Mouse (Mus musculus) liver, embryonic 15.5 days (tissue): ENCODE measurements around the gene Pclo. TPM values are rescaled to one million over a fixed set of nuclear protein-coding genes. Genes with fewer than 3 reads are reported as not detected.

ENCODE experiments used
- ATAC-seq: fragments of 200-750 bp; cut with Nextera tagmentation; 2 replicates; pipeline ENCODE4 v1.8.0; 2017; ENCODE audit warnings: moderate number of reproducible peaks, mild to moderate bottlenecking, moderate library complexity; ENCODE audit not compliant: insufficient read depth
- H3K27ac ChIP-seq: fragments of 300-500 bp; sonication (generic); replicated peaks from 2 replicates; pipeline ENCODE4 v1.5.1; 2015; ENCODE audit warnings: mild to moderate bottlenecking, inconsistent platforms
- H3K27me3 ChIP-seq: fragments of 300-500 bp; sonication (generic); 2 replicates; pipeline ENCODE4 v1.6.1; 2015; ENCODE audit warnings: mild to moderate bottlenecking, inconsistent platforms
- H3K36me3 ChIP-seq: fragments of 300-500 bp; sonication (generic); replicated peaks from 2 replicates; pipeline ENCODE4 v1.6.1; 2015; ENCODE audit warnings: moderate library complexity, mild to moderate bottlenecking, inconsistent platforms
- H3K4me1 ChIP-seq: fragments of 300-500 bp; sonication (generic); replicated peaks from 2 replicates; pipeline ENCODE4 v1.6.1; 2015; ENCODE audit warnings: inconsistent platforms
- H3K4me2 ChIP-seq: fragments of 300-500 bp; sonication (generic); 2 replicates; pipeline ENCODE4 v1.6.1; 2015; ENCODE audit warnings: moderate library complexity, mild to moderate bottlenecking, inconsistent platforms
- H3K4me3 ChIP-seq: fragments of 300-500 bp; sonication (generic); replicated peaks from 2 replicates; pipeline ENCODE4 v1.5.1; 2015; ENCODE audit warnings: mild to moderate bottlenecking, inconsistent platforms
- H3K9ac ChIP-seq: fragments of 300-500 bp; sonication (generic); 2 replicates; pipeline ENCODE4 v1.6.1; 2015; ENCODE audit warnings: moderate library complexity, mild to moderate bottlenecking, inconsistent platforms
- H3K9me3 ChIP-seq: fragments of 300-500 bp; sonication (generic); replicated peaks from 2 replicates; pipeline ENCODE4 v1.6.1; 2016; ENCODE audit warnings: inconsistent platforms
- WGBS: fragments of 180-500 bp; shearing (Covaris S2); methylation state at CpG from one replicate; pipeline ENCODE4 v1.1.7; 2015; ENCODE audit warnings: mixed read lengths; ENCODE audit not compliant: insufficient replicate concordance; 5-methylcytosine and 5-hydroxymethylcytosine counted together
- polyA plus RNA-seq: library from polyadenylated mRNA; unstranded; fragments of >200 nt; fragmentation: Nextera tagmentation; extraction: Ambion mirVana; gene quantifications from 2 replicates; pipeline ENCODE4 v1.2.1, GENCODE M21; 2015

The Pclo gene
- polyA plus RNA-seq, 1 experiment from 2014 or later: not detected

- Histone ChIP-seq H3K9me3 (no peaks in the 10 kb centered on the region), H3K27me3 (no peaks in the 10 kb centered on the region), H3K27ac (no peak overlapping the region), H3K4me1 (no peaks in the 10 kb centered on the region), H3K4me2 (no peak overlapping the region), H3K4me3 (no peak overlapping the region), H3K36me3 (no peaks in the 10 kb centered on the region), H3K9ac (no peak overlapping the region)
- WGBS: 59% methylated on average over 3 of the region's 3 CpGs
- no peak for ATAC-seq
Measured at GRCm38 (mm10) chr5:14575626-14576025, 60.9 kb downstream of the Pclo start.

GRCm38 (mm10) chr5:14591479-14591878, 76.8 kb downstream of the Pclo start:
- WGBS: 66% methylated on average over 3 of the region's 3 CpGs
- no peak for ATAC-seq

GRCm38 (mm10) chr5:14595426-14596013, 80.8 kb downstream of the Pclo start:
- Histone ChIP-seq H3K4me1 (no peaks in the 10 kb centered on the region), H3K27me3 (no peaks in the 10 kb centered on the region), H3K4me2 (no peak overlapping the region), H3K36me3 (no peaks in the 10 kb centered on the region), H3K4me3 (no peak overlapping the region), H3K27ac (no peak overlapping the region), H3K9ac (no peak overlapping the region), H3K9me3 (no peaks in the 10 kb centered on the region)
- WGBS: 44% methylated on average over 2 of the region's 2 CpGs
- ATAC-seq: no peak

More at GRCm38 (mm10) chr5:14591479-14591878, 76.8 kb downstream of the Pclo start:
- Histone ChIP-seq H3K9ac (no peak overlapping the region), H3K4me1 (no peaks in the 10 kb centered on the region), H3K27me3 (no peaks in the 10 kb centered on the region), H3K27ac (no peak overlapping the region), H3K4me3 (no peak overlapping the region), H3K9me3 (no peaks in the 10 kb centered on the region), H3K4me2 (no peak overlapping the region), H3K36me3 (no peaks in the 10 kb centered on the region)

GRCm38 (mm10) chr5:14608318-14608717, 93.6 kb downstream of the Pclo start:
- Histone ChIP-seq H3K27ac (no peak overlapping the region), H3K4me3 (no peak overlapping the region), H3K36me3 (no peaks in the 10 kb centered on the region), H3K9ac (no peak overlapping the region), H3K9me3 (no peaks in the 10 kb centered on the region), H3K4me2 (no peak overlapping the region), H3K4me1 (no peaks in the 10 kb centered on the region), H3K27me3 (no peaks in the 10 kb centered on the region)
- 31% methylated on average over 1 of the region's 1 CpGs for WGBS
- ATAC-seq: no peak

- no peak for ATAC-seq
- Histone ChIP-seq H3K4me2 (no peak overlapping the region), H3K27me3 (no peaks in the 10 kb centered on the region), H3K9me3 (no peaks in the 10 kb centered on the region), H3K4me3 (no peak overlapping the region), H3K27ac (no peak overlapping the region), H3K4me1 (no peaks in the 10 kb centered on the region), H3K36me3 (no peaks in the 10 kb centered on the region), H3K9ac (no peak overlapping the region)
- 63% methylated on average over 7 of the region's 7 CpGs for WGBS
Measured at GRCm38 (mm10) chr5:14621146-14621545, 106.4 kb downstream of the Pclo start.

- H3K4me3 ChIP-seq: no peak overlapping the region
- no peaks in the 10 kb centered on the region for H3K4me1 ChIP-seq
- 45% methylated on average over 7 of the region's 7 CpGs for WGBS
- H3K9ac ChIP-seq: no peak overlapping the region
- no peaks in the 10 kb centered on the region for H3K36me3 ChIP-seq
- no peak overlapping the region for H3K4me2 ChIP-seq
- no peaks in the 10 kb centered on the region for H3K9me3 ChIP-seq
- no peaks in the 10 kb centered on the region for H3K27me3 ChIP-seq
- no peak overlapping the region for H3K27ac ChIP-seq
- ATAC-seq: no peak
Measured at GRCm38 (mm10) chr5:14623360-14623759, 108.6 kb downstream of the Pclo start.

- H3K4me2 ChIP-seq: no peak overlapping the region
- H3K4me3 ChIP-seq: no peak overlapping the region
- no peaks in the 10 kb centered on the region for H3K36me3 ChIP-seq
- H3K4me1 ChIP-seq: no peaks in the 10 kb centered on the region
- 50% methylated on average over 1 of the region's 1 CpGs for WGBS
- H3K9ac ChIP-seq: no peak overlapping the region
- H3K9me3 ChIP-seq: no peaks in the 10 kb centered on the region
- H3K27me3 ChIP-seq: no peaks in the 10 kb centered on the region
- ATAC-seq: no peak
- H3K27ac ChIP-seq: no peak overlapping the region
Measured at GRCm38 (mm10) chr5:14641260-14641659, 126.5 kb downstream of the Pclo start.

- Histone ChIP-seq H3K9ac (no peak overlapping the region), H3K4me2 (no peak overlapping the region), H3K27ac (no peak overlapping the region), H3K4me1 (no peaks in the 10 kb centered on the region), H3K9me3 (no peaks in the 10 kb centered on the region), H3K36me3 (no peaks in the 10 kb centered on the region), H3K27me3 (no peaks in the 10 kb centered on the region), H3K4me3 (no peak overlapping the region)
- ATAC-seq: no peak
- WGBS: 74% methylated on average over 3 of the region's 3 CpGs
Measured at GRCm38 (mm10) chr5:14645856-14646255, 131.1 kb downstream of the Pclo start.

- 50% methylated on average over 1 of the region's 1 CpGs for WGBS
- H3K9me3 ChIP-seq: no peaks in the 10 kb centered on the region
Measured at GRCm38 (mm10) chr5:14660637-14661036, 145.9 kb downstream of the Pclo start.

GRCm38 (mm10) chr5:14662180-14662579, 147.5 kb downstream of the Pclo start:
- Histone ChIP-seq H3K27ac (no peak overlapping the region), H3K36me3 (no peaks in the 10 kb centered on the region), H3K9me3 (no peaks in the 10 kb centered on the region), H3K4me3 (no peak overlapping the region), H3K27me3 (no peaks in the 10 kb centered on the region), H3K9ac (no peak overlapping the region), H3K4me1 (no peaks in the 10 kb centered on the region), H3K4me2 (no peak overlapping the region)
- 39% methylated on average over 1 of the region's 1 CpGs for WGBS
- ATAC-seq: no peak

More at GRCm38 (mm10) chr5:14660637-14661036, 145.9 kb downstream of the Pclo start:
- Histone ChIP-seq H3K27ac (no peak overlapping the region), H3K4me3 (no peak overlapping the region), H3K27me3 (no peaks in the 10 kb centered on the region), H3K9ac (no peak overlapping the region), H3K36me3 (no peaks in the 10 kb centered on the region), H3K4me1 (no peaks in the 10 kb centered on the region), H3K4me2 (no peak overlapping the region)
- ATAC-seq: no peak

GRCm38 (mm10) chr5:14662603-14663002, 147.9 kb downstream of the Pclo start:
- 56% methylated on average over 1 of the region's 1 CpGs for WGBS
- H3K9ac ChIP-seq: no peak overlapping the region
- no peak for ATAC-seq
- no peak overlapping the region for H3K4me3 ChIP-seq
- no peaks in the 10 kb centered on the region for H3K9me3 ChIP-seq
- no peaks in the 10 kb centered on the region for H3K36me3 ChIP-seq
- no peaks in the 10 kb centered on the region for H3K27me3 ChIP-seq
- H3K4me2 ChIP-seq: no peak overlapping the region
- H3K27ac ChIP-seq: no peak overlapping the region
- no peaks in the 10 kb centered on the region for H3K4me1 ChIP-seq

GRCm38 (mm10) chr5:14680419-14680818, 165.7 kb downstream of the Pclo start:
- H3K27me3 ChIP-seq: no peaks in the 10 kb centered on the region
- no peak overlapping the region for H3K4me2 ChIP-seq
- H3K27ac ChIP-seq: no peak overlapping the region
- no peak for ATAC-seq
- WGBS: 76% methylated on average over 6 of the region's 6 CpGs
- H3K4me1 ChIP-seq: no peaks in the 10 kb centered on the region
- no peaks in the 10 kb centered on the region for H3K36me3 ChIP-seq
- no peak overlapping the region for H3K4me3 ChIP-seq
- H3K9me3 ChIP-seq: no peaks in the 10 kb centered on the region
- H3K9ac ChIP-seq: no peak overlapping the region
